Mouse (Mus musculus): Measurements from ENCODE around the gene Poldip2. TPM values are rescaled to one million over a fixed set of nuclear protein-coding genes. Genes with fewer than 3 reads are reported as not detected.
A peak's percentile ranks its signal among the peaks of the same experiment; 100 is the strongest.

Poldip2 gene
- polyA plus RNA-seq, 2 experiments from 2014 or later: 11.2 to 12.9 TPM

DNA sequence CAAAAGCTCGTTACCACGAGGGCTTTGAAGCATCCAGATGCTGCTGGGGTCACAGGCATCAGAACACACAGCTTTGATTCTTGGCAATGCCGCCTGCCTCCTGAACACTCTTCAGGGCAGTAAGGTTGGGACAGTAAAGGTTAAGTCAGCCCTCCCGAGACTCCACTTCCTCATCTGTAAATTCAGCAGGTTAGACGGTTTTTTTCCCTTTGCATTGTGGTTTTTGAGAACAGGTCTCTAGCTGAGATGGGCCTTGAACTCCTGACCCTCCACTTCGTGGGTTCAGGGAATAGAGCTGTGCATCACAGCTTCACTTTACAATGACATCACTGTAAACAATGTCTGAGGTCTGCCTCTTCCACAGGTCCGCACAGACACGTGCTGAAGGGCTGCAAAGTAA lies 33.2 kb downstream of the Poldip2 start:
- ATAC-seq: no peak

GRCm38 (mm10) chr11:78547718-78548460 lies 35.9 kb downstream of the Poldip2 start:
- no peak for ATAC-seq

GRCm38 (mm10) chr11:78549491-78549987 lies 37.5 kb downstream of the Poldip2 start:
- no peak for ATAC-seq

DNA sequence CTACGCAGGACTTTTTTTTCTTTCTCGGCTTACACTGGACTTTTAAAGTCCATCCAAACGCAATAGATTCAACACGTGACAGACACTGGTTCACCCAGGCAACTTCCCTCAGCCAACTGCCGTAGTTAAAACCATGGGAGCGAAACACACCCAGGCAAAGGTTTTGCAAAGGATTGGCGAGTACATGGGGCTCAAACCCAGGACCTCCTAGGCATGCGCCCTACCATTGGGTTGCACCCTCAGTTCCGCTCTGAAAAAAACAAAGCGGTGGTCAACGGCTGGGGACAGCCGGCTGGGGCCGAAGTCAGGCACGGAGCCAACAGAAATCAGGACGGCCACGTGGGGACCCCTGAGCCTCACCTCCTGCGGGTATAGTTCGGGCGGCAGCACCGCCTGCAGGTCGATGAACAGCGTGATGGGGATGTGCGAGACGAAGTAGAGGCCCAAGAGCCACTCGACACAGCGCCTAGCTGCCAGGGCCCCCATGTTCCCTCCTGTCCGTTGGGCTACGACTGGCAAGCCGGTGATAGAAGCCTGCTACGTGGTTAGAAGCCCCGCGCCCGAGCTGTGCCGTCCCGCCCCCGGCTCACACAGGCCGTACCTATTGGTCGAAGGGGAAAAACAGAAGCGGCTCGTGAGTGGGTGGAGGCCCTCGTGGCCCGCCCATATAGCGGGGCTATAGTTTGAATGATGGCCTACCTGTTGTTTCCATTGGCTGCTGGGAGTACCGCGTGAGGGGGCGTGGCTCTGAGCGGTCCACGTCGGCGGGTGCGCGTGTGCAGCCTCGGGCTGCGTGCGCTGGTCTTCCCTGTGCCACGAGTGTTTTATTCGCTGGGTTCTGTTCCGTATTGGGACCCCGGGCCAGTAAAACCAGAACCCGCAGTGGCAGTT lies 38.4 kb downstream of the Poldip2 start, which contains the start of gene Tmem97:
TSS of gene Tmem97 (minus strand) at position 610 of the 891 bp plus-strand sequence.
- ATAC-seq: peak; percentile 100

DNA sequence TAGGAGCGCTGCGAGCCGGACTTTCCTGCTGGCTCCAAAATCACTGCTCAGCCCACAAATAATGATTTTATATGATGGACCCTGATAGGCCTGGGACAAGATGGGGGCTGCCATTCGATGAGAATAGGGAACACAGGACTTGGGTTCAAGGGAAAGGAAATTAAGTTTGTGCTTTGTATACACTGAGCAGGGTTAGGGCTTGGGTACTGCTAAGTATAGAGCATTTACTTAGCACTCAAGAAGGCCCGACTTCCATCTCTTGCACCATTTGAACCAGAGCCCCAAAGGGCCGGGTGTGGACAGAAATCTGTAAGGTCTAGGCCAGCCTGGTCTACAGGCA lies 39.0 kb downstream of the Poldip2 start:
- ATAC-seq: no peak

DNA sequence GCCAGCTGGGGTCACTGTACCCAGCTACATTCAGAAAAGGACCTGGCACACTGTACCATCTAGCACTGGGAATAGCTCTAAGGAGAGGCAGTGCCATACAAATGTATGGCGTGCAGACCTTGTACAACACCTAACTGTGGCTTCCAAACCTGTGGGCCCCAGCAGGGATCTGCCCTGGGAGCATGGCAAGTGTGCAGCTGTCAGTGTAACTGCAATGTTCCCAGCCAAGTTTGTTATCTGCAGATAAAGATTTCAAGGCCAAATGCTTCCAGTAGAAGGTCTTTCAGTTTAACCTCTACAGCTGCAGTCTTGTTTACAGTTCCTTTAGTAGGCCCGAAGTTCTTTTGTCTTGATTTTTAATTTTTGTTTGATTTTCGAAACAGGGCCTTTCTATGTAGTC lies 43.6 kb downstream of the Poldip2 start:
- no peak for ATAC-seq

DNA sequence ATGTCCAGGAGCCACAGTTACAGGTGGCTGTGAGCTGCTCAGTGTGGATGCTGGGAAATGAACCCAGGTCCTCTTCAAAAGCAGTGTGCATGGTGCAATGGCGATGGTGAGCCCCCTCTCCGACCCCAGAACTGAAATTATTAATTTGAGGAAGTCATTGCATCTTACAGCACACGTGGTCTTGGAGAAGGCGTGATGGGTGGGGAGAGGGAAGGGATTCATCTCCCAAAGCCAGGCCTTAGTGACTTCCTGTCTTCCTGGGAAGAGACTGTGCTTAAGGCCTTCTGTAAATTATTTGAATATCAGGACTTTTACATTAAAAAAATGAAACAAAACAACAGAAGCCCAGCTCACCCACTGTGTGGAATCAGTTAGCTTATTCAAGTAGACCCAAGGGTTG lies 44.1 kb downstream of the Poldip2 start:
- no peak for ATAC-seq

DNA sequence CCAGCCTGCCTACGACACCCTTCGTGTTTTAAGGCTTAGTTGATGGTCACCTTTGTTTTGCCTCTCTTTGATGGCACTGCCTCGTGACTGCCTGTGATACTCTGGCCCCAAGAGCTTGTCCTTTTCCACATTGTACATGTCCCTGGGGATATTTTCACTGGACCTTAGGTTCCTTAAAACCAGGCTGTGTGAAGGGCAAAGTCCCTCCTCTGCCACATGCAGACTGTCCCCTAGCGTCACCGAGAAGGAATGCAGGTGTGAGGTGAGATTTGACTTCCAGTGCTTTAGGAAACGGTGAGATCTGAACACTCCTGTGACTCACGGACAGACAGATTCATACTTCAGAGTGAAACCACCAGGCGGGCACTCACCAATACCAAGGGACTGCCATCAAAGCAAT lies 45.2 kb downstream of the Poldip2 start:
- ATAC-seq: no peak

- ATAC-seq: no peak
Measured at GRCm38 (mm10) chr11:78560447-78560846, 48.5 kb downstream of the Poldip2 start.

DNA sequence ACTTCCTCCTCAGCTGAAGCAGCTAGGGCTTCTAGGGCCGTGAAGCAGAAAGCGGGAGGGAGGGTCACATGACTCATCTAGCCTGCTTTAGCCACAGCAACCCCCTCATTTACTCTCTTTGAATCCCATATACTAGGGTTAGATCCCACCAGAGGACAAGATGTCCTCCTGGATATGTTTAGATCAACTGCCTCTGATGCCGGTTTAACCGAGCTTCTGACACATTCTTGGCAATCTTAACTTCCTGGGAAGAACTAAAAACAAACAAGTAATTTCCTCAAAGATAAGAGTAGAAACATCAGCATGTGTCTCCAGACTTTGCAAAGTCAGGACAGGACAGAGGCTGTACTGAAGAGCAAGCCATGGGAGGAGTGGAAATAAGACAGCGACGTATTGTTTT lies 54.8 kb downstream of the Poldip2 start:
- no peak for ATAC-seq

GRCm38 (mm10) chr11:78567614-78568013 lies 55.6 kb downstream of the Poldip2 start:
- no peak for ATAC-seq

DNA sequence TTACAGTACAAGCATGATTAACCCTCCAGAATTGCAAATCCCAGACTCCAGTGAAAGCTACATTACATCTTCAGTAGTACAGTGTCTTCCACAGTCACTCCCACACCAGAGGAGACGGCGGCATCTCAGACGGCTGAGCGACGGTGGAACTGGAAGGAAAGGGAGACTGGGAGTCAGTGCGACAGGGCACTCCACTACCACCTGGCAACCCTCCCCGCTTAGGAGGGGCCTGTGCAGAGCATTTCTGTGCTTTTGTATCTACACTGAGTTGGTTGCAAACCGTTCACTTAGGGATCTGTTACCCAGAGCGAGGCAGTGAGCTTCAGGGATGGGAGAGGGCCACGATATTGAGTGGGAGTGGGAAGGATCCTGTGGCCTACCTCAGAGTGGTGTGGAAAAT lies 56.8 kb downstream of the Poldip2 start:
- ATAC-seq: no peak

DNA sequence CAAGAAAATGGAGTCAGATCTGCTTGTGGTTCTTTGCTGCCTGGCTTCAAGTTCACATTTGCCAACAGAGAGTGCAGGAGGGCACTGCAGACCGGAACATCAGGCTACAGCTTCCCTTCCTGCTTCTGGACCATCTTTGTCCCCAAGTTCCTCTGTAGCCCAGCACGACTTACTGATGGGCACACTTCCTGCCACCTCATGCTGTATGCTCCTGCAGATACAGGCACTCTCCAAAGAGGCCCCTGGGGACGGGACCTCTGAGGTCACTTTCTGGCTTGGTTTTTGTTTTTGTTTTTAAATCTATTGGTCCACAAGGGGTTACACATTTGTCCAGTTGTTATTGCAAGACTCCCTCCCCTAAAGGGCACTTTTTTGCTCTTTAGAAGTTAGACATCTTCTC lies 57.8 kb downstream of the Poldip2 start:
- ATAC-seq: no peak

GRCm38 (mm10) chr11:78571441-78571840 lies 59.4 kb downstream of the Poldip2 start:
- no peak for ATAC-seq

- ATAC-seq: no peak
Measured at GRCm38 (mm10) chr11:78571854-78572253, 59.9 kb downstream of the Poldip2 start.

Other genes with a start within 250 kb of the Poldip2 start
- gene BC030499, start 221.4 kb upstream of the Poldip2 start, polyA plus RNA-seq (2017; shearing (Covaris generic)): 1 to 10 TPM in 1 of 2 experiments, under 1 TPM in 1; 0.65 to 1.2 TPM
- gene Spag5, start 210.7 kb upstream of the Poldip2 start, polyA plus RNA-seq (2017; shearing (Covaris generic)): 1 to 10 TPM; 7.3 to 7.4 TPM
- 1 to 10 TPM; 5.6 to 8.6 TPM for gene Aldoc, start 189.2 kb upstream of the Poldip2 start, polyA plus RNA-seq (2017; shearing (Covaris generic))
- 10 to 100 TPM; 43.6 to 66.6 TPM for gene Pigs, start 183.8 kb upstream of the Poldip2 start, polyA plus RNA-seq (2017; shearing (Covaris generic))
- 10 to 100 TPM; 17.0 to 17.6 TPM for gene Unc119, start 168.7 kb upstream of the Poldip2 start, polyA plus RNA-seq (2017; shearing (Covaris generic))
- gene Foxn1, start 125.6 kb upstream of the Poldip2 start, polyA plus RNA-seq (2017; shearing (Covaris generic)): not detected
- gene Slc13a2, start 90.0 kb upstream of the Poldip2 start, polyA plus RNA-seq (2017; shearing (Covaris generic)): not detected
- gene Slc46a1, start 46.5 kb upstream of the Poldip2 start, polyA plus RNA-seq (2017; shearing (Covaris generic)): 1 to 10 TPM; 1.0 to 1.4 TPM
- gene Sarm1, start 14.4 kb upstream of the Poldip2 start, polyA plus RNA-seq (2017; shearing (Covaris generic)): 1 to 10 TPM; 1.0 to 1.7 TPM
- not detected for gene Vtn, start 13.1 kb upstream of the Poldip2 start, polyA plus RNA-seq (2017; shearing (Covaris generic))
- gene Sebox, start 8.7 kb upstream of the Poldip2 start, polyA plus RNA-seq (2017; shearing (Covaris generic)): not detected
- 10 to 100 TPM; 47.9 to 58.6 TPM for gene Tmem199, start within 50 bp of the Poldip2 start, polyA plus RNA-seq (2017; shearing (Covaris generic))
- 10 to 100 TPM; 12.1 to 14.6 TPM for gene Tnfaip1, start 24.1 kb downstream of the Poldip2 start, polyA plus RNA-seq (2017; shearing (Covaris generic))
- 100 to 1,000 TPM; 114 to 134 TPM for gene Ift20, start 24.2 kb downstream of the Poldip2 start, polyA plus RNA-seq (2017; shearing (Covaris generic))
- 10 to 100 TPM; 23.3 to 28.4 TPM for gene Tmem97, start 38.6 kb downstream of the Poldip2 start, polyA plus RNA-seq (2017; shearing (Covaris generic))
- 10 to 100 TPM; 23.8 to 30.5 TPM for gene Nlk, start 185.2 kb downstream of the Poldip2 start, polyA plus RNA-seq (2017; shearing (Covaris generic))
- gene Ccnq, start 239.5 kb downstream of the Poldip2 start, polyA plus RNA-seq (2017; shearing (Covaris generic)): 10 to 100 TPM; 38.4 to 46.6 TPM